ENCODE assay signal across 23 mouse cellular contexts in genomic region chr3:84569587-84569986, GRCm38 (mm10). TPM values are rescaled to one million over a fixed set of nuclear protein-coding genes. Genes with fewer than 3 reads are reported as not detected.
DNase-seq lines count a peak whose midpoint lies in the region; ATAC-seq lines count a peak whose summit lies in the region.
"Had no signal": no experiment of that assay in that cellular context is flagged by ENCODE, and none has a peak within 500 bp of the region (broad histone marks: within the 10 kb centered on the region; RNA-seq: fewer than 3 reads in every experiment).

No protein-coding gene starts in this region.

- no peak for ATAC-seq in midbrain, embryonic 11.5 days (ENCODE audit: low FRiP score)
- no peak for ATAC-seq in midbrain, embryonic 14.5 days (ENCODE audit: low FRiP score, low TSS enrichment)
- ATAC-seq in activated CD4-positive, CD25-positive, alpha-beta regulatory T cell, adult 4 months, result peak; percentile 77
- ATAC-seq in megakaryocyte, adult 5-6 weeks (ENCODE audit: poor library complexity, severe bottlenecking), result 0 out of 2 replicates have a peak, but pooled peaks have one; percentile 33
- no peak for ATAC-seq in hindbrain, embryonic 12.5 days (ENCODE audit: low FRiP score)
- ATAC-seq: midbrain, embryonic 16.5 days had no signal

- H3K27ac ChIP-seq in midbrain, embryonic 11.5 days (ENCODE audit: low read depth, low read length), result no peak overlapping the region
- no peak overlapping the region for H3K27ac ChIP-seq in midbrain, embryonic 14.5 days (replicated peaks; ENCODE audit: low read depth, low read length)
- H3K27ac ChIP-seq in hindbrain, embryonic 12.5 days, result no peak overlapping the region
- H3K27ac ChIP-seq: forebrain, embryonic 12.5 days; heart, embryonic 10.5 days; hindbrain, embryonic 10.5 days; limb, embryonic 13.5 days; liver, embryonic 13.5 days had no signal

- no peak overlapping the region for H3K4me3 ChIP-seq in midbrain, embryonic 11.5 days (ENCODE audit: low read depth, low read length)
- no peak overlapping the region for H3K4me3 ChIP-seq in midbrain, embryonic 14.5 days (replicated peaks; ENCODE audit: low read depth, low read length)
- H3K4me3 ChIP-seq in hindbrain, embryonic 12.5 days, result no peak overlapping the region
- H3K4me3 ChIP-seq: forebrain, embryonic 12.5 days; heart, embryonic 10.5 days; hindbrain, embryonic 10.5 days; limb, embryonic 13.5 days; liver, embryonic 13.5 days had no signal

- no peak overlapping the region for H3K9ac ChIP-seq in midbrain, embryonic 11.5 days (ENCODE audit: low read length)
- H3K9ac ChIP-seq in midbrain, embryonic 14.5 days (replicated peaks; ENCODE audit: low read length), result no peak overlapping the region
- H3K9ac ChIP-seq in hindbrain, embryonic 12.5 days, result no peak overlapping the region
- H3K9ac ChIP-seq: forebrain, embryonic 12.5 days; limb, embryonic 13.5 days; liver, embryonic 13.5 days; lung, embryonic 14.5 days had no signal

- peak; percentile 26 for DNase-seq in midbrain, embryonic 11.5 days (ENCODE audit: low spot score, missing footprints)
- DNase-seq in midbrain, embryonic 14.5 days, result no peak
- no peak for DNase-seq in embryo, embryonic 11 days
- no peak for DNase-seq in left cerebral cortex, adult 11 months (ENCODE audit: low spot score)
- DNase-seq: adrenal gland, postnatal 10 days; cerebellum, adult 11-12 months; cerebellum, postnatal 25 days; gastrocnemius, postnatal 25 days; kidney, adult 8-10 months; liver, embryonic 13.5 days; lung, embryonic 14.5 days; right cerebral cortex, postnatal 4 days; thymus, postnatal 14 days had no signal

- no peaks in the 10 kb centered on the region for H3K36me3 ChIP-seq in midbrain, embryonic 11.5 days (ENCODE audit: control insufficient read depth, insufficient read depth, low read length)
- no peaks in the 10 kb centered on the region for H3K36me3 ChIP-seq in midbrain, embryonic 14.5 days (ENCODE audit: control insufficient read depth, insufficient read depth, low read length)
- H3K36me3 ChIP-seq in hindbrain, embryonic 12.5 days, result 0 out of 2 replicates have a peak, but pooled peaks cover 2% of the 10 kb centered on the region
- H3K36me3 ChIP-seq: forebrain, embryonic 12.5 days; heart, embryonic 10.5 days; hindbrain, embryonic 10.5 days; limb, embryonic 13.5 days; liver, embryonic 13.5 days had no signal

- 88% methylated on average over 6 of the region's 6 CpGs for WGBS in midbrain, embryonic 11.5 days
- WGBS in midbrain, embryonic 14.5 days, result 84% methylated on average over 6 of the region's 6 CpGs
- WGBS in hindbrain, embryonic 12.5 days, result 74% methylated on average over 6 of the region's 6 CpGs

- no peak overlapping the region for H3K4me2 ChIP-seq in midbrain, embryonic 11.5 days
- H3K4me2 ChIP-seq in midbrain, embryonic 14.5 days (ENCODE audit: low read length), result no peak overlapping the region
- no peak overlapping the region for H3K4me2 ChIP-seq in hindbrain, embryonic 12.5 days (replicated peaks)
- H3K4me2 ChIP-seq: forebrain, embryonic 12.5 days; limb, embryonic 13.5 days; liver, embryonic 13.5 days; lung, embryonic 14.5 days had no signal

- no peaks in the 10 kb centered on the region for H3K4me1 ChIP-seq in midbrain, embryonic 11.5 days (ENCODE audit: control insufficient read depth, insufficient read depth, low read length)
- no peaks in the 10 kb centered on the region for H3K4me1 ChIP-seq in midbrain, embryonic 14.5 days (ENCODE audit: control insufficient read depth, insufficient read depth, low read length)
- no peaks in the 10 kb centered on the region; the same call in 1 of the 2 replicates for H3K4me1 ChIP-seq in hindbrain, embryonic 12.5 days
- H3K4me1 ChIP-seq: forebrain, embryonic 12.5 days; hindbrain, embryonic 10.5 days had no signal

- no peaks in the 10 kb centered on the region for H3K9me3 ChIP-seq in midbrain, embryonic 11.5 days (ENCODE audit: control insufficient read depth, low read length)
- H3K9me3 ChIP-seq in midbrain, embryonic 14.5 days (ENCODE audit: control insufficient read depth, low read length), result no peaks in the 10 kb centered on the region
- no peaks in the 10 kb centered on the region for H3K9me3 ChIP-seq in hindbrain, embryonic 12.5 days (replicated peaks)
- H3K9me3 ChIP-seq: forebrain, embryonic 12.5 days; heart, embryonic 10.5 days; hindbrain, embryonic 10.5 days; limb, embryonic 13.5 days; liver, embryonic 13.5 days had no signal

- H3K27me3 ChIP-seq in midbrain, embryonic 11.5 days (ENCODE audit: control insufficient read depth, insufficient read depth, low read length), result no peaks in the 10 kb centered on the region
- no peaks in the 10 kb centered on the region for H3K27me3 ChIP-seq in midbrain, embryonic 14.5 days (ENCODE audit: control insufficient read depth, insufficient read depth, low read length)
- H3K27me3 ChIP-seq in hindbrain, embryonic 12.5 days, result no peaks in the 10 kb centered on the region
- H3K27me3 ChIP-seq: forebrain, embryonic 12.5 days; limb, embryonic 13.5 days; liver, embryonic 13.5 days had no signal

RNA-seq across cellular contexts. Expression of gene Arfip1, which starts 12.8 kb away (rescaled TPM):
- polyA plus RNA-seq in midbrain, embryonic 11.5 days (2014; fragmentation: Nextera tagmentation; extraction: Ambion mirVana), result 42.6 and 44.2 TPM in 2 replicates
- polyA plus RNA-seq in midbrain, embryonic 14.5 days (2014; fragmentation: Nextera tagmentation; extraction: Ambion mirVana), result 18.0 and 27.3 TPM in 2 replicates
- 10 to 100 TPM; 39.7 to 49.0 TPM for polyA plus RNA-seq in activated CD4-positive, CD25-positive, alpha-beta regulatory T cell, adult 4 months (2017; shearing (Covaris generic))
- total RNA-seq in megakaryocyte, adult 5-6 weeks (2015), result 54.8 and 58.1 TPM in 2 replicates
- total RNA-seq in megakaryocyte, adult 5-6 weeks (2017), result 91.4 and 91.8 TPM in 2 replicates
- 33.1 and 39.9 TPM in 2 replicates for polyA plus RNA-seq in hindbrain, embryonic 12.5 days (2016; fragmentation: Nextera tagmentation; extraction: Ambion mirVana)

RNA-seq across cellular contexts. Expression of gene Tigd4, which starts 23.8 kb away (rescaled TPM):
- not detected in 2 replicates for polyA plus RNA-seq in midbrain, embryonic 11.5 days (2014; fragmentation: Nextera tagmentation; extraction: Ambion mirVana)
- not detected in 2 replicates for polyA plus RNA-seq in midbrain, embryonic 14.5 days (2014; fragmentation: Nextera tagmentation; extraction: Ambion mirVana)
- not detected for polyA plus RNA-seq in activated CD4-positive, CD25-positive, alpha-beta regulatory T cell, adult 4 months (2017; shearing (Covaris generic))
- total RNA-seq in megakaryocyte, adult 5-6 weeks (2015), result not detected in 2 replicates
- not detected in 2 replicates for total RNA-seq in megakaryocyte, adult 5-6 weeks (2017)
- 0.20 TPM in 1 of 2 replicates, not detected in the other for polyA plus RNA-seq in hindbrain, embryonic 12.5 days (2016; fragmentation: Nextera tagmentation; extraction: Ambion mirVana)
- polyA plus RNA-seq: forebrain, embryonic 12.5 days; heart, embryonic 10.5 days; hindbrain, embryonic 10.5 days; intestine, embryonic 14.5 days; large intestine, adult 2 months; midbrain, embryonic 16.5 days had no signal

Comparison
In these comparisons a context has a peak if more than half of its experiments do, and no peak if none do; other contexts are left out.
1. ATAC-seq: peak in activated CD4-positive, CD25-positive, alpha-beta regulatory T cell, adult 4 months (single experiment) and megakaryocyte, adult 5-6 weeks (single experiment); none in midbrain, embryonic 11.5 days (single experiment), midbrain, embryonic 14.5 days (single experiment) and hindbrain, embryonic 12.5 days (single experiment).